Mouse (Mus musculus): ENCODE data around the gene Dntt.

Gene Dntt

GRCm38 (mm10) chr19:41029219-41029618 is at the start of gene Dntt:
Gene Dntt, plus strand, starts transcription at chr19:41029275.
- no peak for DNase-seq (ENCODE audit: low spot score)

- DNase-seq (ENCODE audit: low spot score) = no peak
Measured at GRCm38 (mm10) chr19:40980671-40981070, 48.4 kb upstream of the Dntt start.

GRCm38 (mm10) chr19:40984536-40984935 is 44.5 kb upstream of the Dntt start:
- no peak for DNase-seq (ENCODE audit: low spot score)

GRCm38 (mm10) chr19:40988856-40989255 is 40.2 kb upstream of the Dntt start:
- DNase-seq (ENCODE audit: low spot score) = no peak

GRCm38 (mm10) chr19:40989961-40990600 is 39.0 kb upstream of the Dntt start:
- DNase-seq (ENCODE audit: low spot score) = no peak

GRCm38 (mm10) chr19:40990781-40991343 is 38.2 kb upstream of the Dntt start:
- DNase-seq (ENCODE audit: low spot score) = no peak

GRCm38 (mm10) chr19:40991626-40992025 is 37.4 kb upstream of the Dntt start:
- no peak for DNase-seq (ENCODE audit: low spot score)

- DNase-seq (ENCODE audit: low spot score) = no peak
Measured at GRCm38 (mm10) chr19:40992096-40992495, 37.0 kb upstream of the Dntt start.

GRCm38 (mm10) chr19:40992517-40993044 is 36.5 kb upstream of the Dntt start:
- no peak for DNase-seq (ENCODE audit: low spot score)

GRCm38 (mm10) chr19:40993356-40993755 is 35.7 kb upstream of the Dntt start:
- no peak for DNase-seq (ENCODE audit: low spot score)

GRCm38 (mm10) chr19:40994057-40994585 is 35.0 kb upstream of the Dntt start, which contains the start of gene Blnk:
Gene Blnk, minus strand, starts transcription at chr19:40994535.
- DNase-seq (ENCODE audit: low spot score) = no peak

GRCm38 (mm10) chr19:40994911-40995310 is 34.2 kb upstream of the Dntt start:
- DNase-seq (ENCODE audit: low spot score) = no peak

- no peak for DNase-seq (ENCODE audit: low spot score)
Measured at GRCm38 (mm10) chr19:40995449-40996401, 33.4 kb upstream of the Dntt start.

- no peak for DNase-seq (ENCODE audit: low spot score)
Measured at GRCm38 (mm10) chr19:40996722-40997121, 32.4 kb upstream of the Dntt start.

GRCm38 (mm10) chr19:40998469-40999170 is 30.5 kb upstream of the Dntt start:
- no peak for DNase-seq (ENCODE audit: low spot score)

GRCm38 (mm10) chr19:40999569-40999968 is 29.5 kb upstream of the Dntt start:
- DNase-seq (ENCODE audit: low spot score) = no peak

- no peak for DNase-seq (ENCODE audit: low spot score)
Measured at GRCm38 (mm10) chr19:41003694-41004315, 25.3 kb upstream of the Dntt start.

GRCm38 (mm10) chr19:41006621-41007020 is 22.5 kb upstream of the Dntt start:
- no peak for DNase-seq (ENCODE audit: low spot score)

GRCm38 (mm10) chr19:41007326-41007725 is 21.7 kb upstream of the Dntt start:
- no peak for DNase-seq (ENCODE audit: low spot score)

- DNase-seq (ENCODE audit: low spot score) = no peak
Measured at GRCm38 (mm10) chr19:41007733-41008132, 21.3 kb upstream of the Dntt start.

All from left cerebral cortex, adult 11 months (tissue).